In genomic region chr6:83914720-83915271, GRCm38 (mm10) we compare ENCODE assay signal across 8 mouse cellular contexts. TPM values are rescaled to one million over a fixed set of nuclear protein-coding genes. Genes with fewer than 3 reads are reported as not detected.
DNase-seq lines count a peak whose midpoint lies in the region; ATAC-seq and TF ChIP-seq lines count a peak whose summit lies in the region.

No protein-coding gene starts in this region.

- peak overlapping the region; percentile 73 for H3K27ac ChIP-seq in cerebellum, adult 2 months (ENCODE audit: insufficient read depth, low read length)
- peak overlapping the region; percentile 95 for H3K27ac ChIP-seq in testis, adult 2 months (ENCODE audit: control insufficient read depth, insufficient read depth, low read depth, low read length)
- peak overlapping the region; percentile 90 for H3K27ac ChIP-seq in hindbrain, embryonic 11.5 days (ENCODE audit: low read depth, low read length)

- no peaks in the 10 kb centered on the region for H3K36me3 ChIP-seq in testis, adult 2 months (ENCODE audit: control insufficient read depth, insufficient read depth, low read length)
- H3K36me3 ChIP-seq in hindbrain, embryonic 11.5 days (ENCODE audit: control insufficient read depth, insufficient read depth, low read length), result no peaks in the 10 kb centered on the region

- H3K27me3 ChIP-seq in cerebellum, adult 2 months (ENCODE audit: control insufficient read depth, insufficient read depth, low read length), result no peaks in the 10 kb centered on the region
- no peaks in the 10 kb centered on the region for H3K27me3 ChIP-seq in testis, adult 2 months (ENCODE audit: control insufficient read depth, insufficient read depth, low read length)
- H3K27me3 ChIP-seq in hindbrain, embryonic 11.5 days (ENCODE audit: control insufficient read depth, insufficient read depth, low read length), result no peaks in the 10 kb centered on the region

- H3K4me3 ChIP-seq in cerebellum, adult 2 months (replicated peaks; ENCODE audit: insufficient read depth, low read depth, low read length), result peak overlapping the region; percentile 75
- H3K4me3 ChIP-seq in testis, adult 2 months (ENCODE audit: control insufficient read depth, low read depth, low read length), result peak overlapping the region; percentile 97
- peak overlapping the region; percentile 99 for H3K4me3 ChIP-seq in hindbrain, embryonic 11.5 days (ENCODE audit: low read depth, low read length)

- TF ChIP-seq CTCF in cerebellum, adult 2 months (IDR thresholded peaks at IDR 0.05; ENCODE audit: borderline replicate concordance, insufficient read depth, low read depth, low read length), result no peak
- TF ChIP-seq CTCF in testis, adult 2 months (IDR thresholded peaks at IDR 0.05; ENCODE audit: control insufficient read depth, insufficient read depth, insufficient replicate concordance, low read depth, low read length), result no peak

- no peak for DNase-seq in cerebellum, adult 2 months
- DNase-seq in cerebellum, adult 11 months, result no peak
- DNase-seq in testis, postnatal 14 days (ENCODE audit: low spot score), result no peak
- DNase-seq in hindbrain, embryonic 11.5 days (ENCODE audit: low spot score), result no peak
- DNase-seq in thymus, postnatal 25 days, result no peak
- DNase-seq in right cerebral cortex, postnatal 14 days, result no peak

- H3K4me2 ChIP-seq in hindbrain, embryonic 11.5 days (replicated peaks; ENCODE audit: low read depth, low read length), result peak overlapping the region; percentile 59

- peak; percentile 79 for ATAC-seq in hindbrain, embryonic 11.5 days (ENCODE audit: low FRiP score)
- peak; percentile 26 for ATAC-seq in megakaryocyte progenitor cell, adult 5-6 weeks (replicated peaks; ENCODE audit: poor library complexity)

- no peaks in the 10 kb centered on the region for H3K4me1 ChIP-seq in cerebellum, adult 2 months (ENCODE audit: control insufficient read depth, insufficient read depth, low read length)
- H3K4me1 ChIP-seq in testis, adult 2 months (ENCODE audit: control insufficient read depth, insufficient read depth, low read length), result no peaks in the 10 kb centered on the region
- H3K4me1 ChIP-seq in hindbrain, embryonic 11.5 days (replicated peaks; ENCODE audit: control insufficient read depth, insufficient read depth, low read length), result no peaks in the 10 kb centered on the region

- no peaks in the 10 kb centered on the region for H3K9me3 ChIP-seq in hindbrain, embryonic 11.5 days (ENCODE audit: control insufficient read depth, low read length)

- TF ChIP-seq POLR2A in cerebellum, adult 2 months (IDR thresholded peaks at IDR 0.05; ENCODE audit: borderline replicate concordance, insufficient read depth, low read length), result no peak
- TF ChIP-seq POLR2A in testis, adult 2 months (IDR thresholded peaks at IDR 0.05; ENCODE audit: control insufficient read depth, low read depth, low read length), result no peak; the same call in 1 of the 2 replicates

- WGBS in cerebellum, adult 2 months, result under 1% methylated on average over 39 of the region's 40 CpGs
- under 1% methylated on average over 34 of the region's 40 CpGs for WGBS in hindbrain, embryonic 11.5 days

- peak overlapping the region; percentile 99 for H3K9ac ChIP-seq in hindbrain, embryonic 11.5 days (ENCODE audit: low read depth, low read length)

RNA-seq across cellular contexts. Expression of gene Zfp638, which starts 47.9 kb away (rescaled TPM):
- 59.6 and 62.7 TPM in 2 replicates for polyA plus RNA-seq in cerebellum, adult 2 months (2012; rRNA removed)
- polyA plus RNA-seq in testis, adult 2 months (2012; rRNA removed), result 10.3 and 12.6 TPM in 2 replicates
- polyA plus RNA-seq in hindbrain, embryonic 11.5 days (2014; fragmentation: Nextera tagmentation; extraction: Ambion mirVana), result 111 and 119 TPM in 2 replicates
- total RNA-seq in megakaryocyte progenitor cell, adult 5-6 weeks (2015), result 142 and 181 TPM in 2 replicates
- total RNA-seq in megakaryocyte progenitor cell, adult 5-6 weeks (2017), result 114 and 156 TPM in 2 replicates
